Mouse (Mus musculus): ENCODE data around the gene Ifnk.

Ifnk gene

DNA sequence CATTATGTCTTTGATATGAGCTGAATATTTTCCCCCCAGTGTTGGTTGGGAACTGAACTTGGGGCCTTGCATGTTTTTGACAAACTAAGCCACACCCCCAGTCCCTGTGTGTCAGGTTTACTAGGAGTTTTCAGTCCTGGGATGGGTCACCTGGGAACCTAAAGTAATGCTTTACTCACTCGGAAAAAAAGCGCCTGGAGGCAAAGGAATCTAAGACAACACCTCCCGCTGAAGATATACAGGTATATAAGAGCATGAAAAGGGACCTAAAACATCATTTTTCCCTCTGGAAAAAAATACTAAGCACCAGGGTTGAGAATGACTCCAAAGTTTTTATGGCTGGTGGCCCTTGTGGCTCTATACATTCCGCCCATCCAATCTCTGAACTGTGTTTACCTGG, at the start of gene Ifnk:
Ifnk (plus strand) TSS at position 301 of the 400 bp plus-strand sequence.
- DNase-seq: no peak

DNA sequence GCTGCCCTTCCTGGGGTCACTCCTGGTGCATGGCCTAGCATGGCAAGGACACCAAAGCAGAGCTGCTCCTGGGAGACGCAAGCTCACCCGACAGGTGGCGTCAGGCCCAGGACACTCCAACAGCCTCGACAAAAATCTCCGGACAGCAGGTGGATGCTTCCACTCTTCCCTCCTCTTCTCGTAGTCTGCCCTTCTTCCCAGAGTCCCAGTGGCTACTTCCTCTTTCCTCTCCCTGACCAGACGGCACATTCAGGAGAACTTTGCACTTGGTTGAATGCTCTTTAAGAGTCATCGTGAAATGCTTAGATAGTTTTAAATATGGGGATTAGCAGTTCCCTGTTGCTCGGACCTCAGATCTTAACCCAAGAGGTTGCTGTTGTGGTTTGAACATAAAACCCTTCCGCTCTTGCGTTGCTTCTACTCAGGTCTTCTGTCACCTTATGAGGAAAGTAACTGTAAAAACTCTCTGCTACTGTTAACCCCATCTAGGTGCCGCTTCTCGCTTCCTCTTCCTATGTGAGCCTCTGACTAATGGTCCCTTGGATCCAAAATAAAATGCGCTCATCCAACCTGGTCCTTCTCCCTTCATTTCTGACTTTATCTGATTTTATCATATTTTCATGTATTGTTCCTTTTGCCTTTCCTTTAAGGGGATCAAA, 46.6 kb upstream of the Ifnk start:
- DNase-seq: no peak

DNA sequence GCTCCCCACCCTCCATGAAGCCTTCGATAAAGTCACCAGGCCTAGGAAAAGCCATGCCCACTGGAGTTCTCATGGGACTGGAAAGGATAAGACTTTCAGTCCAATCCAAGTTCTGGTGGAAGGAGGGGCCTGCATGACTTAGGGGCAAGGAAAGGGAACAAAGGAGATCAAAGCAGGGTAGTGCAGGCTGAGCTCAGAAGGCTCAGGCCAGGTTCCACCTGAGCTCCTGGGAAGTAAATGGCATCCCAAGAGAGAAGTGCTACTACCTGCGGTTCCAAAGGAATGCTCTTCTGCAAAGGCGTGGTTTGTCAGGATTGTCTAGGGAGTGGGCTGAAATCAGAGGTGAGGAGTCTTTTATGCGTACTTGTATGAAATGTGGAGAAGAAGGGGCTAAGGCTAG, 39.4 kb upstream of the Ifnk start:
- DNase-seq: no peak

DNA sequence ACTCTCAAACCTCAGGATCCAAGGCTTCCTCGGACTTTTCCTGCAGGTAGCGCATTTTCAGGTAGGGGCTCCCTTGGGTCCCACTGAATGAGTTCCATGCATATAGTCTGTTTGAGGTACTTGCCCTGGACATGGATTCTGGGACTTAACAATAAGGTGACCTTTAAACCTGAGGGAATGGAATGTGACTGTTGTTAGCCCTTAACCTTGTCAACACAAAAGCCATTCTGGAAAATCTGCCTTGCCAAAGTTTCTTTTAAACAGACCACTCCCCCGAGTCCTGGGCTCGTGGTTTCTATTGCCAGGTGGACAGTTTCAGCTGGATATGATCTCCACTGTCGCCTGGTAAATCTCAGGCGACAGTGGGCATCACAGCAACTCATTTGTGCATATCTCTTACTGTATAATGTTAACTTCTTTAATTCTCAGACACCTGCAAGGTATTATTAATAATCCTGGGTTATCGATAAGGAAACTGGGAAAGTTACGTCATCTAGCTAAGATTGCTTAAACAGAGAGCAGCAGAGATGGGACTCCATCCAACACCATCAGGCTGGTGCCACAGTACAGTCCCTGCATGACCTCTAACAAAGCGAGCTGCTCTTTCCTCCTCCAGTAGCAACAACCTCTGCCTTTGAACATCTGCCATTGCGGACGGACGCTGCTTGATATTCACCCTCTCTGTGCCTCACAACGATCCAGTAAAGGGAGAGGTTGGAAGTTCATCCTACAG, 38.2 kb upstream of the Ifnk start:
- no peak for DNase-seq

DNA sequence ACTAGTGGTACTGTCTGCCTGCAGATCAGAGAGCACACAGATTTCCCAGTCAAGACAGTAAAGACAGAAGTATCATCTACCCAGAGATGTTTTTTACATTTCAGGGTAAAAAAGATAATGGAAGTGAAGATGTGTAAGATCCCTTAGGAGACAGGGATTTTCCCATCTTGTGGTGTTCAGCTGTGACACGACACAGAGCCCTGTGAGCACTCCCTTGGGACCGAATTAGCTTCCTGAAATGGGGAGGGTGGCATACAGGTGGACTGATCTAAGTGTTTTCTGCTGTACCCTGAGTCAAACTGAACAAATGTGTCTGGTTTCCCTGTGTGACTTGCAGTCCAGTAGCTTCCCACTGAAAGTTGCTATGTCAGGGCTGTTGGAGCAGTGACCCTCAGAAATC, 36.9 kb upstream of the Ifnk start:
- DNase-seq: no peak

DNA sequence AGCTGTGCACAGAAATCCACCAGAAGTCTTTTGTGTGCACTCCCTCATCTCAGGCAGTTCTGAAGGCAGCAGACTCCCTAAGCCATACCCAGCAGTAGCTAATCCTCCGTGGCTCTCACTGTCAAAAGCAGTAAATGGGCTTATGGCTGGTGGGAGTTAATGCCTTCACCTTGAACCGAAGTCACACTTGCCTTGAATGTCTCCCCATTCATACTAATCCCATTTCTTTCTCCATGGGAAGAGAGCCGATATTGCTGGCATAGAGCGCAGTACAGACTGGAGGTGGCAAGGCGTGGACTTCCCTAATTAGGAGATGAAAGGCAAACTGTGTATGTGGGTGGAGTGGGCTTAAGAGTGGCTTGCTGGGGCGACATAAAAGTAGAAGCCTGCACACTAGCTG, 35.9 kb upstream of the Ifnk start:
- DNase-seq: no peak

DNA sequence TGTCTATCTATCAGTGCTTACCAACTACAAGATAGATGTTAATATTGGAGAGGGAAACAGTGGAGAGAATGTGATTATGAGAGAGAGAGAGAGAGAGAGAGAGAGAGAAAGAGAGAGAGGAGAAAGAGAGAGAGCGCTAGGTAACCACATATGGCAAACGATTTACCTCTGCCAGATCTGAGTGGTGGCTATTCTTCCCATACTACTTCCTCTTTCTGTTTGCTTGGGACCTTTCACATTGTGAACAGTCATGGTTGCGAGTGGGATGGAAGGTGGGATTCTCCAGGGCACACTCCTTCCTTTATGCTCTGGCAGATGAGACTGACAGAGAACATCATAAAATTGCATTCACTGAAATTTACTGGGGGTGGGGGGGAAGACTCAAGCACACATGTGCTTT, 34.7 kb upstream of the Ifnk start:
- DNase-seq: no peak

DNA sequence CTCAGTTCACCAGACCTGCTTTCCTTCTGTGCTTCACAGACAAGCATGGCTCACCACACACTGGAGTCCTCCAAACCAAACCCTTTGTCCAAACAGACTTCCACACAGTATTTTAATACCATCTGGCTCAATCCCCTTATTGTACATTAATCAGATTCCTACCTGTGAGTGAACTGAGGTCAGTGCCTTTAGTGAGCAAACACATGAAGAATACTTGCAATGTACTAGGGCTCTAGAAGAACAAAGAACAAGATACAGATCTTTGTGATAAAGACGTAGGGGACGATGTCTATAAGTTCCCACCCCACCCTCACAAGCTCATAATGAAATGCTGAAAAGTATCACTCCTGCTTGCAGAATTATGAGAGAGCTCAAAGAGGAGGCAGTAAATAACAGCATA, 33.0 kb upstream of the Ifnk start:
- DNase-seq: no peak

DNA sequence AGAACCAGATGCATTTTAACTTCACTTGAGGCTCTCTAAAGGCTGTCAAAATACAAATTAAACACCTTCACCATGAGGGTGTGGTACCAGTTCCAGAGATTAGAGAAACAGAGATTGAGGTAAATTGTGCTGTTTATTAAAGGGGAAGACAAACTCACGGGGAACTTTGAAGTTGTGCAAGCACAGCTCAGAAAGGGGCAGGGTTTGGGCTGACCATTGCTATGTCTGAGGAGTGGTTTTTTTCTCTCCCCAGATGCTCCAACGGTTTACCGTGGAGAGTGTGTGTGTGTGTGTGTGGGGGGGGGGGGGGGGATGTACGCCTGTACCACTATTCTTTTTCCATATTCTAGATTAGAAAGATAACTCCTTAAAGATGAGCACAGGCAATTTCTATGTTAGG, 31.7 kb upstream of the Ifnk start:
- no peak for DNase-seq

DNA sequence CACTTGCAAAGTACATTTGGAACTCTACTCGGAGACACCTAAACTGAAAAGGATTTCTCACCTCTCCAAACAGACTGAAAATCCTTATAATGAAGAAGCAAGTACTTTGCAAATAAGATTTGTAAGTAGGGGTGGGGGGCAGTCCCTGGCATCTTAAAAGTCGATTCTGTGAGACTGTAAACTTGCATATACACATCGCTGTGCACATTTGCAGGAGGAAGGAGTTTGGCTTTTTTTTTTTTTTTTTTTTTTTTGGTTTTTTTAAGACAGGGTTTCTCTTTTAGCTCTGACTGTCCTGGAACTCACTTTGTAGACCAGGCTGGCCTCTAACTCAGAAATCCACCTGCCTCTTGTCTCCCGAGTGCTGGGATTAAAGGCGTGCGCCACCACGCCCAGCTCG, 31.3 kb upstream of the Ifnk start:
- no peak for DNase-seq

DNA sequence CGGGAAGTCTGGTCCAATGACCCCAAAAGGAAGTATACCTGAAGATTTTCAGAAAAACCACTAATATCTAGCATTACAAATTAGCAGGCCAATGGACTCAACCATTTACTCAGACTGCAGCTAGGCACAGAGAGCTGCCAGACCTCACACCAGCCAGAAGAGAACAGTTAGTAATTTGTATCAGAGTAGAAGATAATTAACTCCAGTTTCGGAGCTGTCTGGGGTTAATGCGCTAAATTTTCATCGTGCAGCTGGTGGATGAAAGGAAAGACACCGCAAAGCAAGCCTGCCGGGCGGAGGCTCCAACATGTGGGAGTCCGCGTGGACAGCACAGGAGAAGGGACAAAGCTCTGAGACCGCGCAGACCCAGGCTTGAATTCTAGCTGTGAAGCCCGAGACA, 30.8 kb upstream of the Ifnk start:
- no peak for DNase-seq

DNA sequence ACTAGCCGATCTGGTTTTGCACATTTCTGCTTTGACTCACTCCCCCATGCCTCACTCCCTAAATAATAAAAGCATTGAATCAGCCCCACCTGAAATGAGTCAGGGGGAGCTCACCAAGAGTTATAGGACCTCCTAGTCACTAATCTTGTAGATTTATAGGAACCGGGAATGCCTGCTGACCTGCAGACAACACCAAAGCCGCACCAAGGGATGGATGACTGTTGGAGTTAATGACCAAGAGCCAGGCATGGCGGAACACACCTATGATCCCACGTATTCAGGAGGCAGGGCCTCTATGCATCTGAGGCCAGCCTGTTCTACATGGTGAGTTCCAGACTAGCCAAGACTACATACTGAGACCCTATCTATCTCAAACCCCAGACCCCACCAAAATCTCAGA, 28.8 kb upstream of the Ifnk start:
- DNase-seq: no peak

DNA sequence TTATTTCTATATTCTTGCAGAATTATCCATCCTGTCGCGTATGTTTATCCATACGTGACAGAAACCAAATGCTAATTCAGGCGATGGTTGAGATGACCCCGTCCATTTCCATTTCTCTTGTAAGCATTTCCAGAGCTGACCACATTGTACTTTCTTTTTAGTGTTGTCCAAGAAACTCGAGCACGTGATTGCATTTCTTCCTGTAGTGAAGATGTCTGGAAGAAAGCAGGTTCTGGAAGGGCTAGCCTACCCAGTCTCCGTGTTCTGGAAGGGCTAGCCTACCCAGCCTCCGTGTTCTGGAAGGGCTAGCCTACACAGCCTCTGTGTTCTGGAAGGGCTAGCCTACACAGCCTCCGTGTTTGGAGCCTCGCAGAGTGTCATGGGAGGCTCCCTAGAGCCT, 27.8 kb upstream of the Ifnk start:
- no peak for DNase-seq

DNA sequence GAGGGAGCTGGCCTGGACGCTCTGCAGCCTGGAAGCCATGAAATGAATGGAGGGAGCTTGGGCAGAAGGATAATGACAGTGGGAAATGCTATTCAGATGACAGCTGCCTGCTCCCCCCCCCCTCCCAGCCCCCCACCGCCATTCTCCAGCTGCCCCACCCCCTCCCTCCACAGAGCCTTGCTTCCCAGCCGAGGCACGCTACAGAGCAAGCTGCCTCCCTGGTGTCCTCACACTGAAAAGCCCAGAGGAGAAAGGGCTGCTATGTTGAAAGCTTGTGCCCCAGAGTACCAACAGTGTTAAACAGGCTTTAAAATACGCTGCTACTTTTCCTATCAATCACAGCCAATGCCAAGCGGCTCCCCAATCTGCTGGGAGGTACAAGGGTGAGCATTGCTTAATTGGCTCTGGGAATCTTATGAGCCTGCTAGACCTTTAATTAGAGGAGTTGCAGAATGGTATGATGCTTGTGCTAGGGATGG, 26.5 kb upstream of the Ifnk start:
- no peak for DNase-seq

DNA sequence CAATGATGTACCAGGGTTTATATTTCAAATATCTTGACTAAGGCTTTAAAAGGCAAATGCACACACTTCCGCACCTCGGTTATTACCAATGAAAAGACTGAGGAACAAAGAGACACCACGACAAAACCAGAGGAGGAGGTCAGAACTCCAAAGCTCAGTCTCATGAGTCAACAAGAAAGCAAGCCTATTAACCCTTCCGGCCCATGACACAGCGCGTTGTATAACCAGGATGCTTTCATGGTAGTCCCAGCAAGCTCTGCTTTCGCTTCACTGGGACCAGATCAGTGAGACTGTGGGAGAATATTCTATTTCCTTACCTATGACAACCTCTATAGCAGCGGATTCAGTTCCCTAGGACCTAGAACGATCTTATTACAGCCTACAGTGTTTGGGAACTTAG, 25.1 kb upstream of the Ifnk start:
- no peak for DNase-seq

DNA sequence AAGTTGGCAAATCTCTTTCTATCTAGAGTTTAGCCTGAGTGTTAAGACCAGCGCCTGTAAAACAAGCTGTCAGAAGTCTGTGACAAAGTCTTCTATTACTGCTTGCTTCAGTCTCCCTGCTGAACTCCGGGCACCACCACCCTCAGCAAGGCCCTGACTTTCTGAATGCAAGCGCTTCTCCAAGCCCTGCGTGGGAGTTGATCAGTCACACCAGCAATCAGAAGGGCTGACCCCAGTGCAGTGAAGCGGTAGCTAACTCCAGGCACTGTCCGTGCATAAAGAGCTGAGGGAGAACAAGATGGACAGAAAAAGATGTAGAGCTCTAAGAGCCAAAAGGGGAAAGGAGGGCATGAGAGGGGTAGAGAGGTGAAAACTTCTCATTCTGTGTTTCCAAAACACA, 24.1 kb upstream of the Ifnk start:
- no peak for DNase-seq

DNA sequence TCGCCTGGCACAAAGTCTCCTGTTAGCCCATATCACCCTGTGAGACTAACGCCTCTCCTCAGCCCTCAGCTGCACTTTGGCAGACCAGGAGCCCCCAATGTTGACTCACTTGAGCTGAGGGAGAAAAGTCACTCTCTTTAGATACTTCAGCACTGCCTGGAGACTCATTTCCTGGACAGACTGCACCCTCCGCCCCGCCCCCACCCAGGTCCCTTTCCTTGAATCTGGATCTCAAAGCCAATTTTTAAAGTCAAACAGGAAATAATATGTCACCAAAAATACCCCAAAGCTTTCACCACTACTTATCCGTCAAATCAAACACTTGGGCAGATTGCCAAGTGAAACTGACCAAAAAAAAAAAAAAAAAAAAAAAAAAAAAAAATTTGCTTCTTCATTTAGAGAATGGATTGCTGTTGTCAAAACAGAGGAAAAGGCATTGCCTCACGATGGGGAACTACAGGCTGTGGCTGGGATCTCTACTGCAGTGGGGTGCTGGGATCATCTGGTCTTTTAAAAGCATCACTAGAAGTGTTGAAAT, 21.4 kb upstream of the Ifnk start:
- DNase-seq: peak in 1 of 2 experiments; percentile 25

DNA sequence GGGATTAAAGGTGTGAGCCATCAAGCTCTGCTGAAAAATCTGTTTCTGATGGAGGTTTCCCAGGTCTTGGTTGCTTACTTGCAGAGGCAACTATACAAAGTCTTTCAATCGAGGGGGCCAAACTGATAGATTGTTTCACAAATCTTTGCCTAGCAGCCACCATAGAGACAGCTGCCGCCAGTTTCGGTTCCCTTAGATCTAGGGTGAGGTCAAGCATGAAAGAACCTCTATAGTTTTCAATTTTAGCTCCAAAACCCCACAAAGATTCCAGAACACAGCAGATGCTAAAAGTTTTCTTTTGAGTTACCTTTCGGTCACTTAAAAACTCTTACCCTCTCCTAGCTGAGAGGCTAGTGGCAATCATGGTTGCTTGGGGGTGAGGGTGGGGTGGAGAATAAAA, 20.3 kb upstream of the Ifnk start:
- peak; percentile 26 to 30 for DNase-seq

DNA sequence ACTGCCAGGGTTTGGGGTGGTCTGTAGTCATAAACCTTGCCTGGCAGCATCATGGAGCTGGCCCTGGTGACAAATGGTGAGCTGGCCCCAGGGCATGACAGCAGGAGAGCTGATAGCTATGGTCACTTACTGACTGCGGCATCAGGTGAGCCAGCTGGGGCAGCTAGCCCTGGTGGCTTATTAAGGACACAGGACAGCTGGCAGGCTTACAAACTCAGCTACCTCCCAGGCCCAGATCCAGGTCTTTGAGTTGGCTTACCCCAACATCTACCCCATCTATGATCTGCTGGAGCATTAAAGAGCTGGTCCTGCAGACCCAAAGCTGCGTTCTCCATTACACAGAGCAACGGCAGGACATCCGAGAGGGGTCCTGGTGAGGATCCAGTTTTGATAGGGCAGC, 18.4 kb upstream of the Ifnk start:
- DNase-seq: no peak

DNA sequence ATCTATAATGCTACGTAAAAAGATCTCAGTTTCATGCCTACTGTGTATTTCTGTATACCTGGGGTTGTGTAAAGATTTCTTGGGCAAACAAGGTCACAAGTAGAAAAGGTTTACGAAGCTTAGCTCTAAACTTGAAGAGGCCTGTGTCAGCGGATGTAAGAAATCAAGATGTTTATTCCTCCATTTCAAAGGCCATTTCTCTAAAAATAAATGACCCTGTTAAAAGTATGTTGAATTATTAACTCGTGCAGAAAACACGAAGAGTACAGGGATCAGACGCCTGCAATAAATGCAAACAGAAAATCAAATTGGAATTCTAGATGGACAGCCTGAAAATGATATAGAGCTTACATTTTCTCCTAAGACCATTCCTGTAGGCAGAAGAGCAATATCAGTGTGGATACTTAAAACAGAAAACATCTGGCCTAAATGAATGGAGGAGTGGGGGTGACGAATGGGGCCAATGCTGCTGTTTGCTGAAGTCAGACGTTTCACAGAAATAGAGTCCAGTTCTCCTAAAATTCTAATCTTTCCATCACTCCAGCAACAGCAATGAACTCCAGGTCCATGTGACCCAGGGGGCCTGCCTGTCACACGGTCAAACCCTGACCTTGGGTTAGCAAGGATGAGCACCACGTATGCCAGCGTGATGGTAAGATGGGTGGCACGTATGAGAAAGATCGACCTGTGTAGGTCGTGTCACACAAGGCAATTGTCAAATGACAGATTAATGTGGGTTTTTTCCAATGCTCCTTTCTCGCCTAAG, 16.8 kb upstream of the Ifnk start:
- DNase-seq: no peak

DNA sequence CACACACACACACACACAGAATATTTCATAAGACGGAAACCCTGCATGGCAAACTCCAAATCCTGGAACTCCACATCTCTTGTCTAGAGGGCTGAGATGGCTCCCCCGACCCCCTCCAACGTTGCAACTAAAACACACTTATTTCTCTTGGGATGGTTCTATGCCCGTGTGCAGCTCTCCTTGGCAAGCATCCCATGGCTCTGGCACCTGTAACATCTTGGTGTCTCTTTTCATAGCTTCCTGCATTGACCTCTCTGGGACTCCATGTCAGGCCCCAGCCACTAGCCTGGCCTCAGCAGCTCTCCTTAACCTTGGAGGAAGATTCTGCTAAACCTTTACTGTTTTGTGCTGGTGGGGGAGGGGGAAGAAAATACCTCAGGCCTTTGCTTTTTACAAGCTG, 16.1 kb upstream of the Ifnk start:
- DNase-seq: no peak

DNA sequence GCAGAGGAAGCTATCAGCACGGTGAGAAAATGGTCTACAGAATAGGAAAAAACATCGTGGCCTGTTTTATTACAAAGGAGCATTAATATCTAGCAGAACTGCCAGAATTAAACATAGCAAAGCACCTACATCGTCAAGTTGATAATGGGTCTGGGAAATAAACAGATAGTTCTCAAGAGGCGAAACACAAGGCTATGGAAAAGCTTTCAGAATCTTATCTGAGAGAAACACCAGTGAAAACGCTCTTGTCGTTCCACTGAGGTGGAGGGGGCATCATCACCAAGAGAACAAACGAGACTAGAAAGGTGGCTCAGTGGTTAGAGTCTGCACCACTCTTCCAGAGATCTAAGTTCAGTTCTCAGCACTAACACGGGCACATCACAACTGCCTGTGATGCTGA, 14.9 kb upstream of the Ifnk start:
- no peak for DNase-seq

DNA sequence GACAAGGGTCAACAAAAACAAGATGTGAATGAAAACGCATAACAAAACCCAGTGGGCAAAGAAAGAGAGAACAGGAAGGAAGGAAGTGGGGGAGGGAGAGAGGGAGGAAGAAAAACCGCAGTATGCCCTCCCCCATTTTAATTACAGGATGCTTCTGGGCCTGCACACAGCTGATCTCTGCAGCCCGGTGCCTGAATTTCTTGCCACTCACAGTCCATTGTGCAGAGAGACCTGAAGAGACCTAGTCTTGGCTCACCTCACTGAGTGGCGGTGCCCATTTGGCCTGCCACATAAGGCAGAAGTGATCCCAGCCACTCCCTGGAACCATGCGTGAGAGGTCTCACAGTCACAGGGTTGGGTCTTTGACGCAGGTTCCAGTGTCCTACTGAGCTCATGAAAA, 13.8 kb upstream of the Ifnk start:
- peak; percentile 22 to 32 for DNase-seq

DNA sequence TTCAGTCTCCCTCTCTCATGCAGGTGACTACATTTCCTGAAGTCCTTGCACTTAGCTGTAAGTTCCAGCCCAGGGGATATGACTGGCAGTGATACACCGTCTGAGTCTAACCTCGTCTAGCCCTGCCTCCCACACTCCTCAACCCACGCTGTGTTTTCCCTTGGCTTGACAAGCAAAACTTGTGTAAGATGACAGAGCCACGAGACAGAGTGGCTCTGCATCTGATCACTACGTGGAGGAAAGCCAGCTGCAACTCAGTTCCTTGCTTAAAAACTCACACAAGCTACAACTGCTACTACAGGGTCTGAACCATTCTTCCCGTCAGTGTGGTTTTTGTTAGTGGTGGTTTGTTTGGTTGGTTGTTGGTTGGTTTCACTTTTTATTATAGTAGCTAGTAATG, 11.5 kb upstream of the Ifnk start:
- peak in 1 of 2 experiments; percentile 29 for DNase-seq

Measured in spleen, adult 18-20 months (tissue).